Mouse (Mus musculus): Measurements from ENCODE around the gene Zfp148. TPM values are rescaled to one million over a fixed set of nuclear protein-coding genes. Genes with fewer than 3 reads are reported as not detected.
A peak's percentile ranks its signal among the peaks of the same experiment; 100 is the strongest.

Gene Zfp148
- polyA plus RNA-seq, 1 experiment, result 31.9 TPM

DNA sequence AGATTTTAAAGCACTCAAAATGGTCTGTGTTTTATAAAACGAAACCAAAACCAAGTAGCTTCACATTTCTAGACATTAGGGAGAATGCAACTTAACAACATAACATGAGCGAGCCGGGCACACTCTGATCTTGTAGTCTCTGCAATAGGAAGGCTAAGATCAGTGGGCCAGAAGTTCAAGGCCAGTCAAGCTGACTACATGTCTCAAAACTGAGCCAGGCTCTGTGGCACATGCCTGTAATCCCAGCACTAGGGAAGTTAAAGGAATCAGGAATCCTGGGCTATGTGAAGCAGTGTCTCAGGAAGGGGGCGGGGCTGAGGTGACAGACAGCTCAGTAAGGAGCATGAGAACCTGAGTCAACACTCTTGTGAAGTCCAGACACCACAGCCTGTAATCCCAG is 35.8 kb upstream of the Zfp148 start:
- Histone ChIP-seq H3K4me3 (ENCODE audit: insufficient read depth, low read length) (no peak overlapping the region), H3K4me1 (ENCODE audit: control insufficient read depth, insufficient read depth, low read length) (peaks cover 28% of the 10 kb centered on the region), H3K27ac (ENCODE audit: insufficient read depth, low read depth, low read length) (0 out of 2 replicates have a peak overlapping the region, but pooled peaks have one; percentile 4)
- TF ChIP-seq POLR2A (IDR thresholded peaks at IDR 0.05; ENCODE audit: borderline replicate concordance, low read depth, low read length) (no peak), CTCF (IDR thresholded peaks at IDR 0.05; ENCODE audit: low read depth, low read length) (no peak)

GRCm38 (mm10) chr16:33346376-33346775 is 34.3 kb upstream of the Zfp148 start:
- TF ChIP-seq POLR2A (IDR thresholded peaks at IDR 0.05; ENCODE audit: borderline replicate concordance, low read depth, low read length), result no peak
- TF ChIP-seq CTCF (IDR thresholded peaks at IDR 0.05; ENCODE audit: low read depth, low read length), result no peak
- Histone ChIP-seq H3K27ac (ENCODE audit: insufficient read depth, low read depth, low read length) (no peak overlapping the region), H3K4me3 (ENCODE audit: insufficient read depth, low read length) (no peak overlapping the region), H3K4me1 (ENCODE audit: control insufficient read depth, insufficient read depth, low read length) (peaks cover 28% of the 10 kb centered on the region)

- Histone ChIP-seq H3K4me3 (ENCODE audit: insufficient read depth, low read length) (no peak overlapping the region), H3K27ac (ENCODE audit: insufficient read depth, low read depth, low read length) (peak overlapping the region; percentile 75), H3K4me1 (ENCODE audit: control insufficient read depth, insufficient read depth, low read length) (peaks cover 28% of the 10 kb centered on the region)
- TF ChIP-seq POLR2A (IDR thresholded peaks at IDR 0.05; ENCODE audit: borderline replicate concordance, low read depth, low read length), result no peak
- no peak for TF ChIP-seq CTCF (IDR thresholded peaks at IDR 0.05; ENCODE audit: low read depth, low read length)
Observed at GRCm38 (mm10) chr16:33347134-33347533, 33.5 kb upstream of the Zfp148 start.

DNA sequence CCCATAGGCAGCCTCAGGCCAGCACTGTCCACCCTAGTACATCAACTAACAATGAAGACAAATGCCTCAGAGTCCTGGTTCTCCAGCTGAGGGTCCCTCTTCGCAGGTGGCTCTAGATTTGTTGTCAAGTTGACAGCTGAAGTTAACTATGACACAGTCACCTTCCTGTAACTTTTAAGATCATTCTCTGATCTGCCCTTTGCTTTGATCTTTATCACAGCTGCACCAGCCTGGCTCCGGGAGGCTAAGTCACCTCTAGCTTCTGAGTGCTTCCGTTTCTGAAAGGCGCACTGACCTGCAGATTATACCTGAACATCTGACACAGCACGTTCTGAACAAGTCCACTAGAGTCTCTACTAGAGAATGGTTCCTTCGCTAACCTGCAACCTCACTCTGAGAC is 22.8 kb upstream of the Zfp148 start:
- Histone ChIP-seq H3K4me1 (ENCODE audit: control insufficient read depth, insufficient read depth, low read length) (no peaks in the 10 kb centered on the region), H3K4me3 (ENCODE audit: insufficient read depth, low read length) (no peak overlapping the region), H3K27ac (ENCODE audit: insufficient read depth, low read depth, low read length) (no peak overlapping the region)
- no peak for TF ChIP-seq POLR2A (IDR thresholded peaks at IDR 0.05; ENCODE audit: borderline replicate concordance, low read depth, low read length)
- TF ChIP-seq CTCF (IDR thresholded peaks at IDR 0.05; ENCODE audit: low read depth, low read length), result no peak

DNA sequence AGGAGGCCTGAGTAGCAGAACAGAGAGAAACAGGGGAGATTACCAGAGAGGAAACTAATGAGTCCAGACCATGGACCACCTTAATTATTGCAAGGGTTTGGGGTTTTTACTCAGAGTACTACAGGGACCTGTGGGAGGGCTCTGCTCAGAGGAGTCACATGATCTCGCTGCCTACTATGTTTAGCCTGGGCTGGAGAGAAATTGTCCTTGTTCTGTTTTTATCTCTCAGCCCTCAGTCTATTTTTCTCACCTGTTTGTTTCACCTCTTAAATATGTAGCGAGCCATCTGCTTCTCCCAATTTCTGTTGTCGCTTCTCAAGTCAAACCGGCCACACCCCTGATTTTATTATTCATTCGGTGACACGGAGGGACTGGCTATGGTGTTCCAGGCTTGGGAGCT is 14.9 kb upstream of the Zfp148 start:
- H3K4me3 ChIP-seq (ENCODE audit: insufficient read depth, low read length), result no peak overlapping the region
- no peak overlapping the region for H3K27ac ChIP-seq (ENCODE audit: insufficient read depth, low read depth, low read length)
- peaks cover 5% of the 10 kb centered on the region; the same call in 1 of the 2 replicates for H3K4me1 ChIP-seq (ENCODE audit: control insufficient read depth, insufficient read depth, low read length)
- TF ChIP-seq CTCF (IDR thresholded peaks at IDR 0.05; ENCODE audit: low read depth, low read length) (no peak), POLR2A (IDR thresholded peaks at IDR 0.05; ENCODE audit: borderline replicate concordance, low read depth, low read length) (no peak)

DNA sequence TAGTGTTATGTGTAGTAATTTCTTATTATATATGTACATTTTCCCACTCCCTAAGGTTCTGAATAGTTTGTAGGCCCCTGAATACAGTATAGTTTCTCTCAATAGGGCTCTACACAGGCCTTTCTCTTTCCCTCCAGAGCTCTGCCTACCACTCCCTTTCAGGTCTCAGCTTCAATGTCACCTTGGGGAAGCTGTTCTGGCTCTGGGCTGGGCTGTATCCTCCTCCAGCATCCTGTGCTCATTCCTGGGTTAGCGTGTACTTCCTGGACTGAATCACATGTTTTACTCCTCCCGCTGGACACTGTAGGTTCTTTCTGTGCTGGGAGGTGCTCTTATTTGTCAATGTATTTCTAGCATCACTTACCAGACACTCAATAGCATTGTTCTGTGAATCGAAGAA is 12.0 kb upstream of the Zfp148 start:
- TF ChIP-seq POLR2A (IDR thresholded peaks at IDR 0.05; ENCODE audit: borderline replicate concordance, low read depth, low read length), result no peak
- TF ChIP-seq CTCF (IDR thresholded peaks at IDR 0.05; ENCODE audit: low read depth, low read length), result no peak
- peaks cover 9% of the 10 kb centered on the region for H3K4me1 ChIP-seq (ENCODE audit: control insufficient read depth, insufficient read depth, low read length)

GRCm38 (mm10) chr16:33370836-33371235 is 9.8 kb upstream of the Zfp148 start:
- Histone ChIP-seq H3K27ac (ENCODE audit: insufficient read depth, low read depth, low read length) (no peak overlapping the region), H3K4me1 (ENCODE audit: control insufficient read depth, insufficient read depth, low read length) (peaks cover 16% of the 10 kb centered on the region), H3K4me3 (ENCODE audit: insufficient read depth, low read length) (no peak overlapping the region)
- no peak for TF ChIP-seq POLR2A (IDR thresholded peaks at IDR 0.05; ENCODE audit: borderline replicate concordance, low read depth, low read length)
- TF ChIP-seq CTCF (IDR thresholded peaks at IDR 0.05; ENCODE audit: low read depth, low read length), result no peak

More for the DNA sequence above, 12.0 kb upstream of the Zfp148 start:
- no peak overlapping the region for H3K4me3 ChIP-seq (ENCODE audit: insufficient read depth, low read length)
- no peak overlapping the region for H3K27ac ChIP-seq (ENCODE audit: insufficient read depth, low read depth, low read length)

DNA sequence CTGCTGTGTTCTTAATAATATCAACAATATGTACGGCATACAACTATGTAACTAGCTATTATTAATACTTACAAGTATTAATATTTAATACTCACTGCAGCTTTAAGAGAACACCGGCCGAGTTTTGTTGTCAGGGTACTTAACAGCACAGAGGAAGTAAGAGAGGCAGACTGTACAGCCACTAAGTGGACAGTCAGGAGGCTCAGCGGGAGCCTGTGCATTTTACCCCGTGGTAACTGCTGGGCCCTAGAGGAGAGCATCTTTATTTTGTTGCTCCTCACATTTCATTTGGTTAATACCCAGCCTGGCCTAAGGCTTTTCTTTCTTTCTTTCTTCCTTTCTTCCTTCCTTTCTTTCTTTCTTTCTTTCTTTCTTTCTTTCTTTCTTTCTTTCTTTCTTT is 8.0 kb upstream of the Zfp148 start:
- TF ChIP-seq CTCF (IDR thresholded peaks at IDR 0.05; ENCODE audit: low read depth, low read length), result no peak
- no peak for TF ChIP-seq POLR2A (IDR thresholded peaks at IDR 0.05; ENCODE audit: borderline replicate concordance, low read depth, low read length)
- no peak overlapping the region for H3K27ac ChIP-seq (ENCODE audit: insufficient read depth, low read depth, low read length)
- peaks cover 19% of the 10 kb centered on the region for H3K4me1 ChIP-seq (ENCODE audit: control insufficient read depth, insufficient read depth, low read length)
- no peak overlapping the region for H3K4me3 ChIP-seq (ENCODE audit: insufficient read depth, low read length)

- no peak for TF ChIP-seq CTCF (IDR thresholded peaks at IDR 0.05; ENCODE audit: low read depth, low read length)
- no peak for TF ChIP-seq POLR2A (IDR thresholded peaks at IDR 0.05; ENCODE audit: borderline replicate concordance, low read depth, low read length)
- no peak overlapping the region for H3K4me3 ChIP-seq (ENCODE audit: insufficient read depth, low read length)
- peaks cover 19% of the 10 kb centered on the region for H3K4me1 ChIP-seq (ENCODE audit: control insufficient read depth, insufficient read depth, low read length)
- H3K27ac ChIP-seq (ENCODE audit: insufficient read depth, low read depth, low read length), result no peak overlapping the region
Observed at GRCm38 (mm10) chr16:33373326-33373725, 7.3 kb upstream of the Zfp148 start.

DNA sequence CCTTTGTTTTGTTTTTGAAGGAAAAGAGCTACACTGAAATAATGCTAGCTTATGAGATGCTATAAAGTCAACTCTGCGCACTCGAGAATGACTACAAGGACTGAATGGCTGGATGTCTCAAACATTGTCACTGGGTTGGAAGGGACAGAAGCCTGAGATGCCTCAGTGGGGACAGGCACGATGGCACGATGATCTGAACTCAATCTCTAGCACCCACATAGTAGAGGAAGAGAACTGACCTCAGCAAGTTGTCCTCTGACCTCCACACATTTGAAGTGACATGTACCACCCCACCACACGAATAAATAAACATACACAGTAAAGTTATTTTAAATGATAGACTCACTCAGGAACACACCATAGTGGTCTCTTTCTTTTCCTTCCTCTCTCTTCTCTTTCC is 4.4 kb upstream of the Zfp148 start:
- no peak for TF ChIP-seq POLR2A (IDR thresholded peaks at IDR 0.05; ENCODE audit: borderline replicate concordance, low read depth, low read length)
- TF ChIP-seq CTCF (IDR thresholded peaks at IDR 0.05; ENCODE audit: low read depth, low read length), result no peak
- no peak overlapping the region for H3K27ac ChIP-seq (ENCODE audit: insufficient read depth, low read depth, low read length)
- peaks cover 27% of the 10 kb centered on the region for H3K4me1 ChIP-seq (ENCODE audit: control insufficient read depth, insufficient read depth, low read length)
- no peak overlapping the region for H3K4me3 ChIP-seq (ENCODE audit: insufficient read depth, low read length)

All from bone marrow macrophage, adult 2 months (primary cell).